Mouse (Mus musculus) neural tube, embryonic 13.5 days (tissue): Measurements from ENCODE around the gene Selenof. TPM values are rescaled to one million over a fixed set of nuclear protein-coding genes. Genes with fewer than 3 reads are reported as not detected.

Experiments used
- ATAC-seq: fragments of 200-750 bp; cut with Nextera tagmentation; 2 replicates; pipeline ENCODE4 v1.8.0; 2017; ENCODE audit warnings: low read depth, mild to moderate bottlenecking, moderate TSS enrichment, moderate library complexity
- H3K27ac ChIP-seq: fragments of 300-500 bp; sonication (generic); replicated peaks from 2 replicates; pipeline ENCODE4 v1.5.1; 2015; ENCODE audit warnings: moderate library complexity, mild to moderate bottlenecking, inconsistent platforms
- H3K27me3 ChIP-seq: fragments of 300-500 bp; sonication (generic); 2 replicates; pipeline ENCODE4 v1.6.1; 2015; ENCODE audit warnings: mild to moderate bottlenecking, inconsistent platforms
- H3K36me3 ChIP-seq: fragments of 300-500 bp; sonication (generic); 2 replicates; pipeline ENCODE4 v1.6.1; 2015; ENCODE audit warnings: mild to moderate bottlenecking, inconsistent platforms
- H3K4me1 ChIP-seq: fragments of 300-500 bp; sonication (generic); replicated peaks from 2 replicates; pipeline ENCODE4 v1.6.1; 2015; ENCODE audit warnings: inconsistent platforms
- H3K4me2 ChIP-seq: fragments of 300-500 bp; sonication (generic); 2 replicates; pipeline ENCODE4 v1.6.1; 2015; ENCODE audit warnings: inconsistent platforms, mild to moderate bottlenecking, moderate library complexity
- H3K4me3 ChIP-seq: fragments of 300-500 bp; sonication (generic); 2 replicates; pipeline ENCODE4 v1.5.1; 2015; ENCODE audit warnings: mild to moderate bottlenecking, inconsistent platforms
- H3K9ac ChIP-seq: fragments of 300-500 bp; sonication (generic); 2 replicates; pipeline ENCODE4 v1.6.1; 2015; ENCODE audit warnings: moderate library complexity, mild to moderate bottlenecking, inconsistent platforms
- H3K9me3 ChIP-seq: fragments of 300-500 bp; sonication (generic); 2 replicates; pipeline ENCODE4 v1.6.1; 2016; ENCODE audit warnings: inconsistent platforms
- WGBS: fragments of 180-500 bp; shearing (Covaris S2); methylation state at CpG from one replicate; pipeline ENCODE4 v1.1.7; 2015; 5-methylcytosine and 5-hydroxymethylcytosine counted together
- polyA plus RNA-seq: library from polyadenylated mRNA; unstranded; fragments of >200 nt; fragmentation: Nextera tagmentation; extraction: Ambion mirVana; gene quantifications from 2 replicates; pipeline ENCODE4 v1.2.1, GENCODE M21; 2015

Selenof gene
- polyA plus RNA-seq, 1 experiment from 2014 or later, result 628 TPM

DNA sequence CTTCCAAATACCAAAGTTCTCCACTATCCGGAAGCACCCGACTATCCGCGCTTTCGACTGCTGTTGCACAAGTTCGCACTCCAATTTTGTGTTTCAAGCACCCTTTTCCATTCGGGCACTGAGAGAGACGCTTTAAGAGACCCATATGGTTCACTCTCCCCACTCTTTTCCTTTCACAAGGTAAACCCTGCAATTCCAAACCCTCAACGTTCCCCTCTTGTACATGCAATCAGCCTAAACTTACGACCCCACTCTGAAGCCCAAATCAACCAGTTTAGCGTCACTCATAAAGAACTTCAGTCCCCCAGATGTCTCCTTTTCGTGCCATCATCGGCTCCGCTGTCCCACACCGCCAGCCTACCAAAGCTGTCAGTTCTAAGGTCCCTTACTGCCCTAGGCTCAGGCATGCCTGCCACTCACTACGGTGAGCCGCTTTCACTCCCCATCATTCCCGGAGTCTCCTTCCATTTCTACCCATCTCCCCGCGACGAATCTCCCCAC, 1.2 kb upstream of the Selenof start:
- Histone ChIP-seq H3K9me3 (no peaks in the 10 kb centered on the region), H3K9ac (peak overlapping the region; percentile 92), H3K27ac (peak overlapping the region; percentile 98), H3K4me2 (peak overlapping the region; percentile 89), H3K4me3 (peak overlapping the region; percentile 65), H3K27me3 (no peaks in the 10 kb centered on the region), H3K36me3 (peaks cover 7% of the 10 kb centered on the region; the same call in 1 of the 2 replicates), H3K4me1 (peaks cover 37% of the 10 kb centered on the region)
- WGBS, result under 1% methylated on average over 21 of the region's 21 CpGs
- no peak for ATAC-seq

DNA sequence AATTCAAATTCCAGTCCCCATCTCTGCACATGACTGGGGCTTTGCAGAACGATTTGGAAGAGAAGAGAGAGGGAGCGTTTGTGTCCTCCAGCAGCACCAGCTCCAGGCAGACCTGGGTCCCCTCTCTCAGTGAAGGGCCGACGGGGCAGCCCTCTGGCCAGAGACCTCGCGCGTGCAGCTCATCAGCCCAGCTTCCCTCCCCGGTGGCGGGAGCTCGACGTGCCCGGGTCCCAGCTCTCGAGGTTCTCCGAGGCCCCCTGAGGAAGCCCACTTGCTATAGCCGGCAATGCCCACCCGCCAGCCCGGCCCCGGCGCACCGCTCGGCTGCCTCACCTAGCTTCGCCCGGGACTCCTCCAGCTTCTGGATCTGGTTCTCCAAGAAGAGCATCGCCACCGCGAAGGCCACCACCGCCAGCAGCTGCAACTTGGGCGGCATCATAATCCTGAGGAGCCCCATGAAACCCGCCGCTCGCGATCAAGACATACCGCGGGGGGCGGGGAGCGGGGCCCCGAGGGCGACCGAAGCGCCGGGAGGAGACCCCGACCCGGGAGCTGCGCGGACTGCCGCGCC, 618 bp upstream of the Selenof start:
- Histone ChIP-seq H3K9me3 (no peaks in the 10 kb centered on the region), H3K4me3 (peak overlapping the region; percentile 65), H3K4me1 (peaks cover 37% of the 10 kb centered on the region), H3K36me3 (peaks cover 13% of the 10 kb centered on the region; the same call in 1 of the 2 replicates), H3K9ac (peak overlapping the region; percentile 92), H3K4me2 (peak overlapping the region; percentile 89), H3K27me3 (no peaks in the 10 kb centered on the region), H3K27ac (peak overlapping the region; percentile 98)
- ATAC-seq, result peak; percentile 44
- 1% methylated on average over 44 of the region's 47 CpGs for WGBS

DNA sequence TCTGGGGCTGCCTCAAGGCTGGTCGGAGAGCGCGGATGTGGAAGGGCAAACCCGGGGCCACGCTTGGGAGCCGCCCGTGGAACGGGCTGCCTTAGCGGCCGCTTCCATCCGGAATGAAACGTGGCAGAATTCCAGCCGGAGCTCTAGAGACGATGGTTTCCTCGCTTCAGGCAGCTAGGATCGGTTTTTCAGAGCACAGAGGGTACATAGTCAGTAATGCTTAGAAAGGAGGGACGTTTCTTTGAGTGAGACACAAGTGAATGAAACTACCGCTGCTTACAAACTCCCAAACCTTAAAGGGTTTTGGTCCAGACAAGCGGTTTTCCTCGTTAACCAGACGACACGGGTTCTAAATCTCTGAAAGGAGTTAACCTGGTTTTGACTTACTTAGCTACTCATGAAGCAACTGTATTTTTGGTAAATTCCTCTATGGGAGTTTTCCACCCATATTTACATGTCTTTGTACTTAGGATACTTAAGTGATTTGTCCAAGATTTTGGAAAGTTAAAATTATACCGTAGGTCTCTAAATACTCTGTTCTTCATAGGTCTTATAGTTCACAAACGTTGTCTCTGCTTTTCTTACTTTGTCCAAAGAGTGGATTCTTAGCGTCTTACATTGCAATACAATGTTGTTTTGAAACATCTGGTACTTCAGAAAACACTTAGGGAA, 848 bp downstream of the Selenof start:
- Histone ChIP-seq H3K4me3 (peak overlapping the region; percentile 65), H3K9me3 (no peaks in the 10 kb centered on the region), H3K27ac (peak overlapping the region; percentile 98), H3K9ac (peak overlapping the region; percentile 90), H3K4me1 (peaks cover 44% of the 10 kb centered on the region), H3K36me3 (peaks cover 20% of the 10 kb centered on the region; the same call in 1 of the 2 replicates), H3K27me3 (no peaks in the 10 kb centered on the region), H3K4me2 (peak overlapping the region; percentile 64)
- under 1% methylated on average over 25 of the region's 25 CpGs for WGBS
- ATAC-seq, result no peak

DNA sequence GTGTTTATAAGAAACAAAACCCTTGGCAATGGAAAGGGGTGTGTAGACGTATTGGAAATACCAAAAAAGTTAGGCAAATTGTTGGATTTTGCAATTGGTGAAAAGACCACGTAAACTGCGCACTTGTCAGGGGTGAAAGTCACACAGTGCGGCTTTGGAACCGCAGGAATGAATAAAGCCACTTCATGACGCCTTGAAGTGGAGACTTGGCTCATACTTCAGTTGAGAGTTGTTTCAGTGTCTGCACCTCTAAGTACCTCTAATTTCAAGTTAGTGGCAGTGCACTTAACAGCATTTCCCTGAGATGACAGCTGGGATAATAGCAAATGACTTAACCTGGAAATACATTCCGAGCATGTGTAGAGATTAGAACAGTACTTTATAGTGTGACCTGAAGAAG, 4.2 kb downstream of the Selenof start:
- Histone ChIP-seq H3K4me1 (peaks cover 31% of the 10 kb centered on the region), H3K9me3 (no peaks in the 10 kb centered on the region), H3K27me3 (no peaks in the 10 kb centered on the region), H3K27ac (no peak overlapping the region), H3K36me3 (peaks cover 36% of the 10 kb centered on the region), H3K4me2 (no peak overlapping the region), H3K9ac (no peak overlapping the region), H3K4me3 (no peak overlapping the region)
- WGBS, result 92% methylated on average over 7 of the region's 7 CpGs
- ATAC-seq, result no peak

DNA sequence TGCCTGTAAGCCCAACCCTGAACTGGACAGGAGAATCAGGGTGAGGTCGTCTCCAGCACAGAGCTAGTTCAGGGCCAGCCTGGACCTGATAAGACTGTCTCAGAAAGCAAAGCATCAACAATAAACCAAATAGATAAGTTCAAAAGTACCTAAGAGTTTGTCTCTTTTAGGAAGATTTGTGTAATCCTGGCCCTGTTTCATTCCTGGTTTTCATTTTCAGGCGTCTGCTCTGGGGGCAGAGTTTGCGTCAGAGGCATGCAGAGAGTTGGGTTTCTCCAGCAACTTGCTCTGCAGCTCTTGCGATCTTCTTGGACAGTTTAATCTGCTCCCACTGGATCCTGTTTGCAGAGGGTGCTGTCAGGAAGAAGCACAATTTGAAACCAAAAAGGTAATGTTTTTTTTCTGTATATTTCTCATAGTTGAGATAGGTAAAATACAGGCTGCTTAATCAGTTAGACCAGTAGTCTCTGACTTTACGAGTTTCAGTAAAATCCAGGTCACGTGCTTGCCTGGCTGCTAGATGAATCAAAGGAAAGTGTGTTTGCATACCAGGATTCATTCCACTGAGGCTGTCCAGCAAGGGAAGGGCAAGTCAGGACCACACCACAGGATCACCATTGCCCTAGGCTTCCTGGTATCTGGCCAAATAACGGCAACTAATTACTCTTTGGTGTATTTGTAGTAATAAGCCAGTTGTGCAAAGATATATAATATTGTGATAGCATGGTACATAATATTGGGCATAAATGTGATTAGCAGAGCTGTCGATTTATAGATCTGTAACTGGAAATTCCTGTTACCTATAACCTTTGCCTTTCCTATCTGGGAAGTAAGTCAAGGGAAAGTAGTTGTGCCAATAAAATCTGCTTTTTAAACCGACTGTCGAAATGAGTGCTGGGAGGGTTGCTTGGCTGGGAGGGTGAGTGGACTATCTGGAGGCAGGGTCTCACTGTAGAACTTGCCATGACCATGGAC, 7.5 kb downstream of the Selenof start:
- peaks cover 17% of the 10 kb centered on the region; the same call in 1 of the 2 replicates for H3K4me1 ChIP-seq
- H3K27me3 ChIP-seq, result no peaks in the 10 kb centered on the region
- peaks cover 59% of the 10 kb centered on the region for H3K36me3 ChIP-seq
- H3K27ac ChIP-seq, result no peak overlapping the region
- no peak overlapping the region for H3K9ac ChIP-seq
- H3K4me3 ChIP-seq, result no peak overlapping the region
- H3K4me2 ChIP-seq, result no peak overlapping the region
- 88% methylated on average over 10 of the region's 10 CpGs for WGBS
- no peaks in the 10 kb centered on the region for H3K9me3 ChIP-seq
- ATAC-seq, result no peak

DNA sequence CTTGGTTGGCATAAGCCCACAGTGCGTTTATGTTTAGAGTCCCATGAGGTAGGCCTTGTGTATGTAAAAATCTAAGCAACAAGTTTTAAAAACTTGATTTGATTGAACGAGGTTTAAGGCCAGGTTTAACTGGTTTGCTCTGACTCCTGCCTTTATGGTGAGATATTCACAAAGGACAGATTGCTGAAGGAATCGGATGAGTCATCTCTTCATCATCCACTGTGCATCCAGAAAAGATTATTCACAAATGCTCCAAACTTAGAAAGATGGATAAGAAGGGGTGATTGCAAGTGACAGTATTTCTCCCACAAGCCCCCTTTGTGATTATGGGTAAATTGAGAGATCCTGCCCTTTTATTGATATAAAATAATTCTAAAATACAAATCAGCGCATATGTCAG, 8.8 kb downstream of the Selenof start:
- 95% methylated on average over 4 of the region's 4 CpGs for WGBS
- Histone ChIP-seq H3K9me3 (no peaks in the 10 kb centered on the region), H3K9ac (no peak overlapping the region), H3K4me3 (no peak overlapping the region), H3K4me1 (peaks cover 17% of the 10 kb centered on the region; the same call in 1 of the 2 replicates), H3K27ac (no peak overlapping the region), H3K27me3 (no peaks in the 10 kb centered on the region), H3K4me2 (no peak overlapping the region), H3K36me3 (peaks cover 57% of the 10 kb centered on the region)
- ATAC-seq, result no peak

DNA sequence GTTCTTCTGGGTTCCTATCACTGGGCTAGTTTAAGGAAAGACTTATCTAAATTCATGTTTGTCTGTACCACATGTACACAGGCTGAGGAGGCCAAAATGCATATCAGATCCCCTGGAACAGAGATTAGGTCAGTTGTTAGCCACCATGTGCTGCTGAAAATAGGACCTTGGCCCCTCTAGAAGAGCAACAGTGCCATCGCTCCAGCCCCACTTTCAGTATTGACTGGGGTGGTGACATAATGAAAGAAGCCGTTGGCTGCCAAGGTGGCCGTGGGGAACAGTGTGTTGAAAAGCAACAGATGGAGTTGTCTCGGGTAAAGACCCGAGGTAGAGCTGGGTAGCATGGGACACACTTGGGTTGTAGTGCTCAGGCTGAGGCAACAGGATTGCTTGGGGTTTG, 9.7 kb downstream of the Selenof start:
- Histone ChIP-seq H3K27me3 (no peaks in the 10 kb centered on the region), H3K9ac (no peak overlapping the region), H3K4me2 (no peak overlapping the region), H3K9me3 (no peaks in the 10 kb centered on the region), H3K4me3 (no peak overlapping the region), H3K36me3 (peaks cover 54% of the 10 kb centered on the region), H3K27ac (no peak overlapping the region), H3K4me1 (peaks cover 16% of the 10 kb centered on the region; the same call in 1 of the 2 replicates)
- WGBS, result 87% methylated on average over 5 of the region's 5 CpGs
- ATAC-seq, result no peak

DNA sequence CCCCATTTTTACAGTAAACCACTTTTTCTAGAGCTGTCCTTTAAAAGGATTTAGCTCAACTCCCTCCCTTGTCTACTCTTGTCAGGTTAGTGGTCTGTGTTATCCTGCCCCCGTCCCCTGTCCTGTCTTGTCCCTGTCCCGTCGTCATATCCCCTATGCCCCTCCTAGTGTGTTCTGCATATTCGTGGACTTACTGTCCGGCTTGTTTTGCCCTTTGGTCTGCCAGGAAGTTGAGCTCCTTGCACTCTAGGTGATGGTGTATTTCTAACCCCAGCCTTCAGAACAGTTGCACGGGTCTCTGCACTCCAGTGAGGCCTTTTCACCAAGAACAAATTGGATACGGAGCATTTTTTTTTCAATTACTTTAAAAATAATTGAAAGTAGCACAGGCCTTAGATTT, 10.2 kb downstream of the Selenof start:
- peaks cover 50% of the 10 kb centered on the region for H3K36me3 ChIP-seq
- 88% methylated on average over 7 of the region's 7 CpGs for WGBS
- H3K9me3 ChIP-seq, result no peaks in the 10 kb centered on the region
- no peak overlapping the region for H3K4me2 ChIP-seq
- ATAC-seq, result no peak
- H3K27me3 ChIP-seq, result no peaks in the 10 kb centered on the region
- H3K9ac ChIP-seq, result no peak overlapping the region
- no peak overlapping the region for H3K27ac ChIP-seq
- H3K4me3 ChIP-seq, result no peak overlapping the region
- peaks cover 13% of the 10 kb centered on the region; the same call in 1 of the 2 replicates for H3K4me1 ChIP-seq

DNA sequence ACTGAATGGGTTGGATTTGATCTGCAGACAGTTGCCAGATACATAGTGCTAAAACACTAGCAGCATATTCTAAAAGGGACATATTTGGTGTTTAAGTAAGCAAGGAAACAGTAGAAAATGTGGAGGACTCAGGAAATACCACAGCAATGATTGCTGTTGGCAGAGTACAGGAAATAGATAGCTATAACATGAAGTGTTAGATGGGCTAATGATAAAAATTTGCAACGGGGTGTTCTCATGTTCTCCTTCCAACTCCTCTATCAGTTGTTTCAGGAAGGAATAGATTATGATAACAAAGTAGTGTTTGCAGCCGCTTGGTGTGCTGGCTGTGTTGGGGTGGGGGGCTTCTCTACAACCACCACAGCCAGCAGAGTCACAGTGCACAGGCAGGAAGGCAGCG, 11.7 kb downstream of the Selenof start:
- 93% methylated on average over 3 of the region's 3 CpGs for WGBS
- peaks cover under 1% of the 10 kb centered on the region; the same call in 1 of the 2 replicates for H3K4me1 ChIP-seq
- peaks cover 53% of the 10 kb centered on the region for H3K36me3 ChIP-seq
- ATAC-seq, result no peak
- no peak overlapping the region for H3K9ac ChIP-seq
- no peaks in the 10 kb centered on the region for H3K27me3 ChIP-seq
- no peak overlapping the region for H3K27ac ChIP-seq
- H3K4me2 ChIP-seq, result no peak overlapping the region
- no peaks in the 10 kb centered on the region for H3K9me3 ChIP-seq
- H3K4me3 ChIP-seq, result no peak overlapping the region

DNA sequence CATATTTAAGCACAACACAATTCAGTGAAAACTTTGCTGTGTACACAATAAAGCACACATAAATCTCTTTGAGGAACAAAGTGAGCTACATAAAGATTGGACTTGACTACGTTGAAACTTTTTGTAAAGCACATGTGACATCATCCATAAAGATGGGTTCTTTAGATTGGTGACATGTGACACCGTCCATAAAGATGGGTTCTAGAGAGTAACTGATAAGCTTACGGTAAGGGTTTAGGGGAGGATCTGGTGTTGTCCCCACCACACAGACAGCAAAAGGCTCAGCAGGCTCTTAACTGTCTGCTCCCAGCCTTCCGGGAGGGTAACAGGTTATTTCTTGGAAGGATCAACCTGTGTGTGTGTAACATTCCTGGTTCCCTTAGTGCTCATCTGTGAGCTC, 12.2 kb downstream of the Selenof start:
- H3K9ac ChIP-seq, result no peak overlapping the region
- ATAC-seq, result no peak
- H3K9me3 ChIP-seq, result no peaks in the 10 kb centered on the region
- 87% methylated on average over 4 of the region's 4 CpGs for WGBS
- H3K27me3 ChIP-seq, result no peaks in the 10 kb centered on the region
- H3K4me3 ChIP-seq, result no peak overlapping the region
- no peaks in the 10 kb centered on the region; the same call in 1 of the 2 replicates for H3K4me1 ChIP-seq
- no peak overlapping the region for H3K27ac ChIP-seq
- H3K4me2 ChIP-seq, result no peak overlapping the region
- peaks cover 56% of the 10 kb centered on the region for H3K36me3 ChIP-seq

DNA sequence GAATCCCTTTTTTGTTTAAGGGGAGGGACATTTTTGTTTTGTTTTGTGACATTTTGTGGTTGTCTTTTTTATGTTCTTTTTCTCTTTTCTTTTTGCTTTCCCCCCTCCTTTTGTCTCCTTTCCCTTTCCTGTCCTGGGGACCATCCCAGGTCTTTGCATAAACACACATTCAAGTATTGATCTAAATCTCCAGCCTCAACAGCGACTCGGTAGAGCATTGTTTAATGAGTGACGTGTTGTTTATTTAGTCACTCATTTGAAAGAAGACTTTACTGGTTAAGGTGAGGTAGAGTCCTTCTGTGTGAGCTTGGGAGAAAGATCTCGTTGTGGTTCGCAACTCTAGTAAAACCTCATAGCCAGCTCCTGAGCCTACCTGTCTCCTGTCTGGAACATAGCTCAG, 13.7 kb downstream of the Selenof start:
- H3K9ac ChIP-seq, result no peak overlapping the region
- H3K36me3 ChIP-seq, result peaks cover 51% of the 10 kb centered on the region
- H3K27ac ChIP-seq, result no peak overlapping the region
- no peak overlapping the region for H3K4me3 ChIP-seq
- H3K4me2 ChIP-seq, result no peak overlapping the region
- no peaks in the 10 kb centered on the region for H3K9me3 ChIP-seq
- no peaks in the 10 kb centered on the region for H3K27me3 ChIP-seq
- WGBS, result 81% methylated on average over 5 of the region's 5 CpGs
- no peaks in the 10 kb centered on the region; the same call in 1 of the 2 replicates for H3K4me1 ChIP-seq
- ATAC-seq, result no peak
